Mouse (Mus musculus): ENCODE measurements around the gene Gbe1. TPM values are rescaled to one million over a fixed set of nuclear protein-coding genes. Genes with fewer than 3 reads are reported as not detected.

Gene Gbe1
- polyA plus RNA-seq, 1 experiment, result 5.9 TPM

- no peak overlapping the region for H3ac ChIP-seq (ENCODE audit: control insufficient read depth, insufficient read length)
- H3K36me3 ChIP-seq (ENCODE audit: control insufficient read depth, insufficient read depth), result no peaks in the 10 kb centered on the region
- peak overlapping the region; percentile 49 for H3K4me3 ChIP-seq
- H3K4me2 ChIP-seq (ENCODE audit: low read depth), result peak overlapping the region; percentile 64
- H3K79me2 ChIP-seq (ENCODE audit: control insufficient read depth, insufficient read depth), result peaks cover 5% of the 10 kb centered on the region
- no peaks in the 10 kb centered on the region for H3K27me3 ChIP-seq (ENCODE audit: control insufficient read depth, insufficient read depth, insufficient read length)
- TF ChIP-seq E2F4 (IDR thresholded peaks at IDR 0.05; ENCODE audit: insufficient read depth), result no peak
- TF ChIP-seq REST (IDR thresholded peaks at IDR 0.05; ENCODE audit: insufficient read depth, insufficient read length), result no peak
- no peak for TF ChIP-seq MYOG (IDR thresholded peaks at IDR 0.05; ENCODE audit: control insufficient read depth in 1 of 3, insufficient read depth in 1 of 3, insufficient read length in 2 of 3, low read depth in 2 of 3)
- no peak for TF ChIP-seq MAX (IDR thresholded peaks at IDR 0.05; ENCODE audit: low read depth)
- no peak for TF ChIP-seq TCF12 (IDR thresholded peaks at IDR 0.05; ENCODE audit: insufficient read depth, poor library complexity, severe bottlenecking)
- TF ChIP-seq CEBPB (IDR thresholded peaks at IDR 0.05; ENCODE audit: insufficient read depth, poor library complexity, severe bottlenecking), result no peak
- TF ChIP-seq USF1 (IDR thresholded peaks at IDR 0.05; ENCODE audit: low read depth), result no peak
- no peak for TF ChIP-seq TCF3 (IDR thresholded peaks at IDR 0.05; ENCODE audit: insufficient read length, low read depth)
- TF ChIP-seq POLR2AphosphoS2 (IDR thresholded peaks at IDR 0.05; ENCODE audit: insufficient read length, low read depth), result no peak
- no peak for TF ChIP-seq MYOD1 (IDR thresholded peaks at IDR 0.05; ENCODE audit: control insufficient read depth in 1 of 3, insufficient read length in 2 of 3, low read depth in 2 of 3)
- no peak for TF ChIP-seq SRF (IDR thresholded peaks at IDR 0.05; ENCODE audit: control insufficient read depth, insufficient read length, low read depth)
- TF ChIP-seq POLR2A (IDR thresholded peaks at IDR 0.05; ENCODE audit: insufficient read length, low read depth), result no peak
Measured at GRCm38 (mm10) chr16:70315862-70316390, 2.2 kb downstream of the Gbe1 start.

- H3K36me3 ChIP-seq (ENCODE audit: control insufficient read depth, insufficient read depth), result no peaks in the 10 kb centered on the region
- no peak overlapping the region for H3K4me3 ChIP-seq
- no peak for TF ChIP-seq TCF12 (IDR thresholded peaks at IDR 0.05; ENCODE audit: insufficient read depth, poor library complexity, severe bottlenecking)
- TF ChIP-seq MYOG (IDR thresholded peaks at IDR 0.05; ENCODE audit: control insufficient read depth in 1 of 3, insufficient read depth in 1 of 3, insufficient read length in 2 of 3, low read depth in 2 of 3), result no peak
- TF ChIP-seq MYOD1 (IDR thresholded peaks at IDR 0.05; ENCODE audit: control insufficient read depth in 1 of 3, insufficient read length in 2 of 3, low read depth in 2 of 3), result no peak
- no peak for TF ChIP-seq TCF3 (IDR thresholded peaks at IDR 0.05; ENCODE audit: insufficient read length, low read depth)
- TF ChIP-seq MAX (IDR thresholded peaks at IDR 0.05; ENCODE audit: low read depth), result no peak
- no peak for TF ChIP-seq POLR2AphosphoS2 (IDR thresholded peaks at IDR 0.05; ENCODE audit: insufficient read length, low read depth)
- TF ChIP-seq REST (IDR thresholded peaks at IDR 0.05; ENCODE audit: insufficient read depth, insufficient read length), result no peak
- TF ChIP-seq E2F4 (IDR thresholded peaks at IDR 0.05; ENCODE audit: insufficient read depth), result no peak
- TF ChIP-seq CEBPB (IDR thresholded peaks at IDR 0.05; ENCODE audit: insufficient read depth, poor library complexity, severe bottlenecking), result no peak
- no peak for TF ChIP-seq SRF (IDR thresholded peaks at IDR 0.05; ENCODE audit: control insufficient read depth, insufficient read length, low read depth)
- no peak for TF ChIP-seq POLR2A (IDR thresholded peaks at IDR 0.05; ENCODE audit: insufficient read length, low read depth)
- TF ChIP-seq USF1 (IDR thresholded peaks at IDR 0.05; ENCODE audit: low read depth), result no peak
- no peaks in the 10 kb centered on the region for H3K27me3 ChIP-seq (ENCODE audit: control insufficient read depth, insufficient read depth, insufficient read length)
- peaks cover 5% of the 10 kb centered on the region for H3K79me2 ChIP-seq (ENCODE audit: control insufficient read depth, insufficient read depth)
- no peak overlapping the region for H3K4me2 ChIP-seq (ENCODE audit: low read depth)
- no peak overlapping the region for H3ac ChIP-seq (ENCODE audit: control insufficient read depth, insufficient read length)
Measured at GRCm38 (mm10) chr16:70319388-70319787, 5.6 kb downstream of the Gbe1 start.

- H3K79me2 ChIP-seq (ENCODE audit: control insufficient read depth, insufficient read depth), result peaks cover 5% of the 10 kb centered on the region
- no peak for TF ChIP-seq CEBPB (IDR thresholded peaks at IDR 0.05; ENCODE audit: insufficient read depth, poor library complexity, severe bottlenecking)
- TF ChIP-seq MAX (IDR thresholded peaks at IDR 0.05; ENCODE audit: low read depth), result no peak
- no peak for TF ChIP-seq MYOD1 (IDR thresholded peaks at IDR 0.05; ENCODE audit: control insufficient read depth in 1 of 3, insufficient read length in 2 of 3, low read depth in 2 of 3)
- TF ChIP-seq E2F4 (IDR thresholded peaks at IDR 0.05; ENCODE audit: insufficient read depth), result no peak
- TF ChIP-seq MYOG (IDR thresholded peaks at IDR 0.05; ENCODE audit: control insufficient read depth in 1 of 3, insufficient read depth in 1 of 3, insufficient read length in 2 of 3, low read depth in 2 of 3), result no peak
- TF ChIP-seq USF1 (IDR thresholded peaks at IDR 0.05; ENCODE audit: low read depth), result no peak
- no peak for TF ChIP-seq TCF3 (IDR thresholded peaks at IDR 0.05; ENCODE audit: insufficient read length, low read depth)
- H3K4me3 ChIP-seq, result no peak overlapping the region
- H3K36me3 ChIP-seq (ENCODE audit: control insufficient read depth, insufficient read depth), result no peaks in the 10 kb centered on the region
- H3ac ChIP-seq (ENCODE audit: control insufficient read depth, insufficient read length), result no peak overlapping the region
- no peak overlapping the region for H3K4me2 ChIP-seq (ENCODE audit: low read depth)
- H3K27me3 ChIP-seq (ENCODE audit: control insufficient read depth, insufficient read depth, insufficient read length), result no peaks in the 10 kb centered on the region
Measured at GRCm38 (mm10) chr16:70320612-70321280, 7.0 kb downstream of the Gbe1 start.

GRCm38 (mm10) chr16:70326339-70326948 is 12.7 kb downstream of the Gbe1 start:
- no peaks in the 10 kb centered on the region for H3K79me2 ChIP-seq (ENCODE audit: control insufficient read depth, insufficient read depth)
- H3K4me2 ChIP-seq (ENCODE audit: low read depth), result no peak overlapping the region
- H3ac ChIP-seq (ENCODE audit: control insufficient read depth, insufficient read length), result no peak overlapping the region
- H3K4me3 ChIP-seq, result no peak overlapping the region
- H3K36me3 ChIP-seq (ENCODE audit: control insufficient read depth, insufficient read depth), result no peaks in the 10 kb centered on the region
- no peak for TF ChIP-seq TCF3 (IDR thresholded peaks at IDR 0.05; ENCODE audit: insufficient read length, low read depth)
- no peak for TF ChIP-seq REST (IDR thresholded peaks at IDR 0.05; ENCODE audit: insufficient read depth, insufficient read length)
- no peak for TF ChIP-seq SRF (IDR thresholded peaks at IDR 0.05; ENCODE audit: control insufficient read depth, insufficient read length, low read depth)
- no peak for TF ChIP-seq CEBPB (IDR thresholded peaks at IDR 0.05; ENCODE audit: insufficient read depth, poor library complexity, severe bottlenecking)
- no peak for TF ChIP-seq MAX (IDR thresholded peaks at IDR 0.05; ENCODE audit: low read depth)
- TF ChIP-seq USF1 (IDR thresholded peaks at IDR 0.05; ENCODE audit: low read depth), result no peak
- TF ChIP-seq POLR2AphosphoS2 (IDR thresholded peaks at IDR 0.05; ENCODE audit: insufficient read length, low read depth), result no peak
- no peak for TF ChIP-seq MYOD1 (IDR thresholded peaks at IDR 0.05; ENCODE audit: control insufficient read depth in 1 of 3, insufficient read length in 2 of 3, low read depth in 2 of 3)
- TF ChIP-seq TCF12 (IDR thresholded peaks at IDR 0.05; ENCODE audit: insufficient read depth, poor library complexity, severe bottlenecking), result no peak
- no peak for TF ChIP-seq E2F4 (IDR thresholded peaks at IDR 0.05; ENCODE audit: insufficient read depth)
- no peak for TF ChIP-seq MYOG (IDR thresholded peaks at IDR 0.05; ENCODE audit: control insufficient read depth in 1 of 3, insufficient read depth in 1 of 3, insufficient read length in 2 of 3, low read depth in 2 of 3)
- TF ChIP-seq POLR2A (IDR thresholded peaks at IDR 0.05; ENCODE audit: insufficient read length, low read depth), result no peak
- H3K27me3 ChIP-seq (ENCODE audit: control insufficient read depth, insufficient read depth, insufficient read length), result no peaks in the 10 kb centered on the region

Data from myocyte (in vitro differentiated cells).